Comparison of ENCODE assay signal across 9 mouse cellular contexts in the genomic region with DNA sequence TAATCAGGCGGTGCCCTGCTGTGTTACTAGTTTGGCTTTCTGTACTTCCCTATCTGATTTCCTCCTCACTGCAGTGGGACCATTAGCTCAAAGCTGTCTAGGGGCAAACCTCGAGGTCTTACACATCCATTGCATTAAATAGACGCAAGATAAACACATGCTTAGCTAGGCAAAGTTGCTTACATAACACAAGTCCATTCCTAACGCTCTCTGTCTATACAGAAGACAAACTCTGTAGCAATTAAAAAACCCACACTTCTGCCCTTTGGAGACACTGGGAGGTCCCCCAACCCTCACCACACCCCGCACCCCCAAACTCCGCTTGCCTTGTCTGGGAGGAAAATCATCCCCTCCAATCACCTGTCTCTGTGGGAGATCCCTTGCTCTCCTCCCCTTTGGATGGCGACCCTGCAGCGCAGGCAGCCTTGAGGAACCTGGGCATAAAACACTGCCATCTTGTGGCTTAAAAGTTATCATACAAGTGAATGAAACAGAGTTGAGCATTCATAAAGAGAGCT. TPM values are rescaled to one million over a fixed set of nuclear protein-coding genes. Genes with fewer than 3 reads are reported as not detected.
DNase-seq lines count a peak whose midpoint lies in the region; ATAC-seq and TF ChIP-seq lines count a peak whose summit lies in the region.
"Had no signal": no experiment of that assay in that cellular context is flagged by ENCODE, and none has a peak within 500 bp of the region (broad histone marks: within the 10 kb centered on the region; RNA-seq: fewer than 3 reads in every experiment).

No protein-coding gene starts in this region.

- ATAC-seq in limb, embryonic 11.5 days (ENCODE audit: insufficient number of reproducible peaks, low FRiP score, low TSS enrichment, low read depth) = peak; percentile 31; the same call in 1 of the 2 replicates
- peak; percentile 20; the same call in 1 of the 2 replicates for ATAC-seq in neural tube, embryonic 11.5 days (ENCODE audit: insufficient read depth, low FRiP score, low TSS enrichment)

- no peak overlapping the region for H3K4me2 ChIP-seq in limb, embryonic 11.5 days (ENCODE audit: low read depth, severe bottlenecking)
- H3K4me2 ChIP-seq in neural tube, embryonic 11.5 days (ENCODE audit: low read depth) = no peak overlapping the region
- H3K4me2 ChIP-seq: embryonic facial prominence, embryonic 13.5 days had no signal

- H3K27me3 ChIP-seq in limb, embryonic 11.5 days (ENCODE audit: control insufficient read depth, insufficient read depth, low read length) = no peaks in the 10 kb centered on the region
- H3K27me3 ChIP-seq in neural tube, embryonic 11.5 days (ENCODE audit: control insufficient read depth, insufficient read depth, low read length) = no peaks in the 10 kb centered on the region

- no peaks in the 10 kb centered on the region for H3K9me3 ChIP-seq in limb, embryonic 11.5 days (ENCODE audit: control insufficient read depth, low read length)
- H3K9me3 ChIP-seq in neural tube, embryonic 11.5 days (ENCODE audit: control insufficient read depth, low read length) = no peaks in the 10 kb centered on the region
- H3K9me3 ChIP-seq: embryonic facial prominence, embryonic 13.5 days had no signal

- no peaks in the 10 kb centered on the region for H3K4me1 ChIP-seq in bone marrow macrophage, adult 2 months (ENCODE audit: control insufficient read depth, insufficient read depth, low read length)
- no peaks in the 10 kb centered on the region for H3K4me1 ChIP-seq in embryonic fibroblast, embryonic 13.5 days (ENCODE audit: control insufficient read depth, insufficient read depth, low read length)
- H3K4me1 ChIP-seq in limb, embryonic 11.5 days (ENCODE audit: control insufficient read depth, insufficient read depth, low read length) = no peaks in the 10 kb centered on the region
- no peaks in the 10 kb centered on the region for H3K4me1 ChIP-seq in neural tube, embryonic 11.5 days (ENCODE audit: control insufficient read depth, insufficient read depth, low read length)
- H3K4me1 ChIP-seq: embryonic facial prominence, embryonic 13.5 days had no signal

- WGBS in limb, embryonic 11.5 days = 26% methylated on average over 8 of the region's 8 CpGs
- 26% methylated on average over 8 of the region's 8 CpGs for WGBS in neural tube, embryonic 11.5 days

- no peak for TF ChIP-seq POLR2A in bone marrow macrophage, adult 2 months (IDR thresholded peaks at IDR 0.05; ENCODE audit: borderline replicate concordance, low read depth, low read length)
- no peak for TF ChIP-seq POLR2A in embryonic fibroblast, embryonic 13.5 days (IDR thresholded peaks at IDR 0.05; ENCODE audit: low read depth, low read length)

- no peak overlapping the region for H3K9ac ChIP-seq in limb, embryonic 11.5 days (ENCODE audit: low read length)
- H3K9ac ChIP-seq in neural tube, embryonic 11.5 days (ENCODE audit: low read length) = no peak overlapping the region
- H3K9ac ChIP-seq: embryonic facial prominence, embryonic 13.5 days had no signal

- no peak overlapping the region for H3K4me3 ChIP-seq in bone marrow macrophage, adult 2 months (ENCODE audit: insufficient read depth, low read length)
- no peak overlapping the region for H3K4me3 ChIP-seq in embryonic fibroblast, embryonic 13.5 days (ENCODE audit: insufficient read depth, low read length)
- H3K4me3 ChIP-seq in limb, embryonic 11.5 days (ENCODE audit: low read depth, low read length) = no peak overlapping the region
- H3K4me3 ChIP-seq in neural tube, embryonic 11.5 days (ENCODE audit: low read depth, low read length) = no peak overlapping the region
- H3K4me3 ChIP-seq: embryonic facial prominence, embryonic 13.5 days had no signal

- DNase-seq in layer of hippocampus, adult 11-12 months (ENCODE audit: low spot score) = peak; percentile 27
- no peak for DNase-seq in layer of hippocampus, adult 9-11 months
- peak; percentile 24 for DNase-seq in hindlimb bud, embryonic 11.5 days (ENCODE audit: extremely low spot score, low read depth, low spot score)
- peak; percentile 54 for DNase-seq in limb, embryonic 11.5 days (ENCODE audit: low spot score)
- DNase-seq in neural tube, embryonic 11.5 days (ENCODE audit: low spot score) = peak; percentile 44
- no peak for DNase-seq in urinary bladder, adult 2 months (ENCODE audit: low spot score)

- H3K27ac ChIP-seq in bone marrow macrophage, adult 2 months (ENCODE audit: insufficient read depth, low read depth, low read length) = no peak overlapping the region
- no peak overlapping the region for H3K27ac ChIP-seq in embryonic fibroblast, embryonic 13.5 days (ENCODE audit: insufficient read depth, low read length)
- no peak overlapping the region for H3K27ac ChIP-seq in limb, embryonic 11.5 days (replicated peaks; ENCODE audit: low read depth, low read length)
- no peak overlapping the region for H3K27ac ChIP-seq in neural tube, embryonic 11.5 days (ENCODE audit: low read depth, low read length)
- H3K27ac ChIP-seq: embryonic facial prominence, embryonic 13.5 days had no signal

- no peaks in the 10 kb centered on the region for H3K36me3 ChIP-seq in limb, embryonic 11.5 days (ENCODE audit: control insufficient read depth, insufficient read depth, low read length)
- H3K36me3 ChIP-seq in neural tube, embryonic 11.5 days (ENCODE audit: control insufficient read depth, insufficient read depth, low read length) = no peaks in the 10 kb centered on the region
- H3K36me3 ChIP-seq: embryonic facial prominence, embryonic 13.5 days had no signal

- TF ChIP-seq CTCF in bone marrow macrophage, adult 2 months (IDR thresholded peaks at IDR 0.05; ENCODE audit: low read depth, low read length) = peak; percentile 38; the same call in 1 of the 2 replicates
- TF ChIP-seq CTCF in embryonic fibroblast, embryonic 13.5 days (IDR thresholded peaks at IDR 0.05; ENCODE audit: borderline replicate concordance, insufficient read depth, low read length) = peak; percentile 54; the same call in 1 of the 2 replicates

RNA-seq across cellular contexts. Expression of a gene that starts 33.8 kb away (rescaled TPM):
- 12.7 and 14.1 TPM in 2 replicates for polyA plus RNA-seq in bone marrow macrophage, adult 2 months (2012; ENCODE audit: insufficient read depth, insufficient read length, missing spikeins)
- polyA plus RNA-seq in embryonic fibroblast, embryonic 13.5 days (2011; ENCODE audit: insufficient read length, low read depth, missing spikeins) = 11.5 and 13.0 TPM in 2 replicates
- 27.9 and 30.5 TPM in 2 replicates for polyA plus RNA-seq in limb, embryonic 11.5 days (2014; fragmentation: Nextera tagmentation; extraction: Ambion mirVana)
- polyA plus RNA-seq in neural tube, embryonic 11.5 days (2014; fragmentation: Nextera tagmentation; extraction: Ambion mirVana) = 29.2 and 29.7 TPM in 2 replicates
- 12.9 and 16.0 TPM in 2 replicates for polyA plus RNA-seq in urinary bladder, adult 2 months (2012; rRNA removed)

Comparison
In these comparisons a context has a peak if more than half of its experiments do, and no peak if none do; other contexts are left out.
1. DNase-seq: peak in layer of hippocampus, adult 11-12 months (single experiment), hindlimb bud, embryonic 11.5 days (single experiment), limb, embryonic 11.5 days (single experiment) and neural tube, embryonic 11.5 days (single experiment); none in layer of hippocampus, adult 9-11 months (single experiment) and urinary bladder, adult 2 months (single experiment).